Mouse (Mus musculus) olfactory bulb, adult 2 months (tissue): ENCODE data around the gene Trmt44.

Experiments used
- CTCF ChIP-seq: fragments of 200-500 bp; IDR thresholded peaks from 2 replicates; pipeline ENCODE4 v1.5.1; 2012; ENCODE audit warnings: low read depth, mild to moderate bottlenecking, low read length, moderate library complexity; ENCODE audit not compliant: insufficient read depth
- POLR2A ChIP-seq: fragments of 200-500 bp; IDR thresholded peaks from 2 replicates; pipeline ENCODE4 v1.6.1; 2012; ENCODE audit warnings: mild to moderate bottlenecking, low read depth, low read length, moderate library complexity; ENCODE audit not compliant: insufficient read depth

GRCm38 (mm10) chr5:35611900-35612299 lies 37.0 kb upstream of the Trmt44 start:
- TF ChIP-seq POLR2A: no peak
- TF ChIP-seq CTCF: no peak
